Mouse (Mus musculus) megakaryocyte-erythroid progenitor cell, adult 5 weeks (primary cell): ENCODE data around the gene Mrm3. TPM values are rescaled to one million over a fixed set of nuclear protein-coding genes. Genes with fewer than 3 reads are reported as not detected.

Experiments used
- polyA plus RNA-seq: library from polyadenylated mRNA; stranded (reverse); fragments of >175 nt; gene quantifications from 2 replicates; pipeline ENCODE4 v1.2.3, GENCODE M21; 2012

Mrm3 gene
- polyA plus RNA-seq, result 13.9 and 15.1 TPM in 2 replicates

GRCm38 (mm10) chr11:76242901-76243810 is at the start of gene Mrm3, which contains the start of gene Glod4:
Mrm3 (plus strand) TSS chr11:76243715.
Glod4 (minus strand) TSS chr11:76243725.

GRCm38 (mm10) chr11:76217390-76217800 is 26.1 kb upstream of the Mrm3 start, which contains the start of the genes Dbil5 and Gemin4:
Dbil5 (plus strand) TSS chr11:76217608.
Gemin4 (minus strand) TSS chr11:76217664.

Other genes with a start within 250 kb of the Mrm3 start
- gene 1700016K19Rik, start 243.8 kb upstream of the Mrm3 start, polyA plus RNA-seq, result 0.12 and 0.24 TPM in 2 replicates
- gene Rflnb, start 215.9 kb upstream of the Mrm3 start, polyA plus RNA-seq, result 14.4 and 18.1 TPM in 2 replicates
- 35.4 and 40.4 TPM in 2 replicates for gene Vps53, start 64.1 kb upstream of the Mrm3 start, polyA plus RNA-seq
- gene Fam57a, start 64.0 kb upstream of the Mrm3 start, polyA plus RNA-seq, result 1.1 and 1.8 TPM in 2 replicates
- not detected in 2 replicates for gene Dbil5, start 26.1 kb upstream of the Mrm3 start, polyA plus RNA-seq
- gene Gemin4, start 26.1 kb upstream of the Mrm3 start, polyA plus RNA-seq, result 1.3 and 1.8 TPM in 2 replicates
- gene Glod4, start within 50 bp of the Mrm3 start, polyA plus RNA-seq, result 4.4 and 6.1 TPM in 2 replicates
- 19.9 and 22.9 TPM in 2 replicates for gene Nxn, start 155.4 kb downstream of the Mrm3 start, polyA plus RNA-seq
- gene Timm22, start 163.2 kb downstream of the Mrm3 start, polyA plus RNA-seq, result 27.6 and 32.4 TPM in 2 replicates